Mouse (Mus musculus) intestine, embryonic 14.5 days (tissue): ENCODE measurements at regions not wholly inside any gene's neighbourhood (a gene's known extent, or its start where the extent isn't known, plus 50 kb on each side); places are given as distances from the start of the nearest gene placed in this dataset.
"Not testable (repeated sequence)": the region's sequence is repeated elsewhere in the genome, so short reads cannot be mapped to it uniquely, and the experiment has no call there.

Experiments used
- ATAC-seq: fragments of 200-750 bp; cut with Nextera tagmentation; replicated peaks from 2 replicates; pipeline ENCODE4 v1.8.0; 2017; ENCODE audit warnings: low read depth, moderate number of reproducible peaks, moderate TSS enrichment, moderate library complexity; ENCODE audit not compliant: low FRiP score, low TSS enrichment
- DNase-seq: peaks from one replicate; pipeline ENCODE4 v3.0.0-alpha.2; 2018; ENCODE audit warnings: low spot score
- H3K27ac ChIP-seq: fragments of 300-500 bp; sonication (generic); 2 replicates; pipeline ENCODE4 v1.5.1; 2014; ENCODE audit warnings: low read depth, mild to moderate bottlenecking, control low read depth
- H3K27me3 ChIP-seq: fragments of 300-500 bp; sonication (generic); replicated peaks from 2 replicates; pipeline ENCODE4 v1.6.1; 2014; ENCODE audit warnings: low read length, control low read depth; ENCODE audit not compliant: control insufficient read depth, insufficient read depth
- H3K36me3 ChIP-seq: fragments of 300-500 bp; sonication (generic); 2 replicates; pipeline ENCODE4 v1.6.1; 2014; ENCODE audit warnings: low read length, control low read depth; ENCODE audit not compliant: control insufficient read depth, insufficient read depth
- H3K4me1 ChIP-seq: fragments of 300-500 bp; sonication (generic); replicated peaks from 2 replicates; pipeline ENCODE4 v1.6.1; 2014; ENCODE audit warnings: low read length, control low read depth, mixed read lengths; ENCODE audit not compliant: control insufficient read depth, insufficient read depth
- H3K4me2 ChIP-seq: fragments of 300-500 bp; sonication (generic); 2 replicates; pipeline ENCODE4 v1.6.1; 2014; ENCODE audit warnings: low read length
- H3K4me3 ChIP-seq: fragments of 300-500 bp; sonication (generic); 2 replicates; pipeline ENCODE4 v1.5.1; 2014; ENCODE audit warnings: low read depth, low read length, control low read depth, mixed read lengths
- H3K9ac ChIP-seq: fragments of 300-500 bp; sonication (generic); 2 replicates; pipeline ENCODE4 v1.6.1; 2014; ENCODE audit warnings: mild to moderate bottlenecking, low read length
- H3K9me3 ChIP-seq: fragments of 300-500 bp; sonication (generic); 2 replicates; pipeline ENCODE4 v1.6.1; 2016; ENCODE audit warnings: low read length, control low read depth; ENCODE audit not compliant: control insufficient read depth
- WGBS: fragments of 180-500 bp; shearing (Covaris S2); extraction: QIAGEN DNeasy Blood & Tissue Kit; methylation state at CpG from one replicate; pipeline ENCODE4 v1.1.7; 2014; 5-methylcytosine and 5-hydroxymethylcytosine counted together

- 78% methylated on average over 6 of the region's 6 CpGs for WGBS
- Histone ChIP-seq H3K9ac (no peak overlapping the region), H3K27me3 (no peaks in the 10 kb centered on the region), H3K4me2 (no peak overlapping the region), H3K36me3 (no peaks in the 10 kb centered on the region), H3K4me1 (no peaks in the 10 kb centered on the region), H3K4me3 (no peak overlapping the region), H3K27ac (no peak overlapping the region), H3K9me3 (no peaks in the 10 kb centered on the region)
- DNase-seq (no peak), ATAC-seq (no peak)
Measured at GRCm38 (mm10) chr8:126126041-126126440, 131.1 kb downstream of the Kcnk1 start.

- H3K9me3 ChIP-seq = no peaks in the 10 kb centered on the region
- no peaks in the 10 kb centered on the region for H3K36me3 ChIP-seq
- 73% methylated on average over 4 of the region's 4 CpGs for WGBS
- no peaks in the 10 kb centered on the region for H3K27me3 ChIP-seq
- ATAC-seq = no peak
- peaks cover 10% of the 10 kb centered on the region; the same call in 1 of the 2 replicates for H3K4me1 ChIP-seq
- H3K9ac ChIP-seq = no peak overlapping the region
- H3K4me2 ChIP-seq = no peak overlapping the region
- H3K27ac ChIP-seq = no peak overlapping the region
- no peak for DNase-seq
- no peak overlapping the region for H3K4me3 ChIP-seq
Measured at GRCm38 (mm10) chr8:126132076-126132475, 137.1 kb downstream of the Kcnk1 start.

GRCm38 (mm10) chr8:126132918-126133317 lies 137.9 kb downstream of the Kcnk1 start:
- not testable (repeated sequence) for ATAC-seq, H3K4me3 ChIP-seq, H3K4me1 ChIP-seq, H3K27me3 ChIP-seq, DNase-seq, H3K36me3 ChIP-seq, H3K27ac ChIP-seq, H3K9ac ChIP-seq, H3K9me3 ChIP-seq, H3K4me2 ChIP-seq
- 94% methylated on average over 4 of the region's 4 CpGs for WGBS

GRCm38 (mm10) chr8:126135100-126135499 lies 140.1 kb downstream of the Kcnk1 start:
- DNase-seq = no peak
- no peaks in the 10 kb centered on the region for H3K36me3 ChIP-seq
- peaks cover 27% of the 10 kb centered on the region for H3K27me3 ChIP-seq
- peaks cover 10% of the 10 kb centered on the region; the same call in 1 of the 2 replicates for H3K4me1 ChIP-seq
- H3K9me3 ChIP-seq = no peaks in the 10 kb centered on the region
- H3K4me2 ChIP-seq = 0 out of 2 replicates have a peak overlapping the region, but pooled peaks have one; percentile 13
- 39% methylated on average over 10 of the region's 10 CpGs for WGBS
- no peak overlapping the region for H3K4me3 ChIP-seq
- H3K27ac ChIP-seq = no peak overlapping the region
- ATAC-seq = no peak; the same call in 1 of the 2 replicates
- H3K9ac ChIP-seq = no peak overlapping the region

GRCm38 (mm10) chr8:126135573-126135972 lies 140.6 kb downstream of the Kcnk1 start:
- 59% methylated on average over 3 of the region's 3 CpGs for WGBS
- H3K27ac ChIP-seq = no peak overlapping the region
- DNase-seq (no peak), ATAC-seq (0 out of 2 replicates have a peak, but pooled peaks have one; percentile 47)
- H3K9ac ChIP-seq = no peak overlapping the region
- H3K4me3 ChIP-seq = no peak overlapping the region
- 0 out of 2 replicates have a peak overlapping the region, but pooled peaks have one; percentile 13 for H3K4me2 ChIP-seq
- peaks cover 10% of the 10 kb centered on the region; the same call in 1 of the 2 replicates for H3K4me1 ChIP-seq
- H3K27me3 ChIP-seq = peaks cover 32% of the 10 kb centered on the region
- H3K9me3 ChIP-seq = no peaks in the 10 kb centered on the region
- H3K36me3 ChIP-seq = no peaks in the 10 kb centered on the region

- Histone ChIP-seq H3K4me2 (no peak overlapping the region), H3K27me3 (peaks cover 41% of the 10 kb centered on the region), H3K27ac (no peak overlapping the region), H3K9me3 (no peaks in the 10 kb centered on the region), H3K4me3 (no peak overlapping the region), H3K4me1 (peaks cover 10% of the 10 kb centered on the region; the same call in 1 of the 2 replicates), H3K9ac (no peak overlapping the region), H3K36me3 (no peaks in the 10 kb centered on the region)
- 79% methylated on average over 3 of the region's 3 CpGs for WGBS
- ATAC-seq = no peak
- DNase-seq = no peak
Measured at GRCm38 (mm10) chr8:126136946-126137345, 142.0 kb downstream of the Kcnk1 start.

- H3K4me1 ChIP-seq = peaks cover 10% of the 10 kb centered on the region; the same call in 1 of the 2 replicates
- ATAC-seq = no peak
- no peak for DNase-seq
- H3K36me3 ChIP-seq = no peaks in the 10 kb centered on the region
- no peak overlapping the region for H3K27ac ChIP-seq
- H3K4me3 ChIP-seq = no peak overlapping the region
- H3K27me3 ChIP-seq = peaks cover 41% of the 10 kb centered on the region
- H3K4me2 ChIP-seq = no peak overlapping the region
- no peak overlapping the region for H3K9ac ChIP-seq
- WGBS = 69% methylated on average over 4 of the region's 4 CpGs
- H3K9me3 ChIP-seq = no peaks in the 10 kb centered on the region
Measured at GRCm38 (mm10) chr8:126137452-126137851, 142.5 kb downstream of the Kcnk1 start.

- WGBS = under 1% methylated on average over 94 of the region's 95 CpGs
- Histone ChIP-seq H3K4me3 (peak overlapping the region; percentile 49), H3K27me3 (peaks cover 41% of the 10 kb centered on the region), H3K4me2 (peak overlapping the region; percentile 99), H3K9me3 (no peaks in the 10 kb centered on the region), H3K4me1 (peaks cover 10% of the 10 kb centered on the region; the same call in 1 of the 2 replicates), H3K27ac (no peak overlapping the region), H3K9ac (peak overlapping the region; percentile 39), H3K36me3 (no peaks in the 10 kb centered on the region)
- DNase-seq (peak; percentile 70), ATAC-seq (peak; percentile 38)
Measured at GRCm38 (mm10) chr8:126138645-126139545, 143.9 kb downstream of the Kcnk1 start.
